Mouse (Mus musculus): ENCODE measurements around the gene B130006D01Rik.

- no peak for TF ChIP-seq POLR2A (IDR thresholded peaks at IDR 0.05; ENCODE audit: borderline replicate concordance, low read depth, low read length)
- no peak for TF ChIP-seq CTCF (IDR thresholded peaks at IDR 0.05; ENCODE audit: low read depth, low read length)
Measured at GRCm38 (mm10) chr11:95682946-95683345, 40.4 kb upstream of the B130006D01Rik start.

Data from bone marrow macrophage, adult 2 months (primary cell).